Mouse (Mus musculus): ENCODE results near the gene Mtg2. TPM values are rescaled to one million over a fixed set of nuclear protein-coding genes. Genes with fewer than 3 reads are reported as not detected.

Mtg2 gene
- total and polyA plus RNA-seq, 3 experiments = 23.5 to 24.7 (median 24.1) TPM

- peaks cover 6 to 44% of the 10 kb centered on the region in 2 experiments for H3K36me3 ChIP-seq (replicated peaks in 1 of 2; ENCODE audit: control insufficient read depth in 1 of 2, insufficient read depth in 1 of 2, low read length in 1 of 2)
- no peak for TF ChIP-seq ETS1 (conservative IDR thresholded peaks at IDR 0.05; ENCODE audit: low read depth, low read length)
- no peak for TF ChIP-seq KAT2A (IDR thresholded peaks at IDR 0.05; ENCODE audit: insufficient replicate concordance, low read length)
- TF ChIP-seq JUND (conservative IDR thresholded peaks at IDR 0.05; ENCODE audit: low read depth, low read length) = no peak
- TF ChIP-seq USF1 (IDR thresholded peaks at IDR 0.05; ENCODE audit: low read depth, low read length) = no peak
- no peak for TF ChIP-seq ZNF384 (IDR thresholded peaks at IDR 0.05; ENCODE audit: low read depth, low read length)
- no peak for TF ChIP-seq SMC3 (IDR thresholded peaks at IDR 0.05; ENCODE audit: low read depth, low read length)
- TF ChIP-seq MAZ (IDR thresholded peaks at IDR 0.05; ENCODE audit: low read depth, low read length) = no peak
- TF ChIP-seq CTCF (conservative IDR thresholded peaks at IDR 0.05 in 1 of 2, IDR thresholded peaks at IDR 0.05 in 1 of 2; ENCODE audit: low read depth in 2 of 2, low read length in 2 of 2) = no peak
- no peak overlapping the region for H3K4me2 ChIP-seq (ENCODE audit: insufficient read depth, low read depth, poor library complexity, severe bottlenecking)
- peaks cover 4% of the 10 kb centered on the region; the same call in 1 of the 2 replicates for H3K79me2 ChIP-seq (replicated peaks; ENCODE audit: control insufficient read depth, extremely low read depth, insufficient read depth, poor library complexity, severe bottlenecking)
- no peak overlapping the region for H3K4me3 ChIP-seq (replicated peaks in 1 of 3; ENCODE audit: low read depth in 2 of 3, low read length in 2 of 3, poor library complexity in 1 of 3)
- H3K9ac ChIP-seq (ENCODE audit: insufficient read depth, low read depth) = no peak overlapping the region
- no peaks in the 10 kb centered on the region for H3K9me3 ChIP-seq (replicated peaks; ENCODE audit: low read length)
- peaks cover 10 to 22% of the 10 kb centered on the region in 2 experiments for H3K4me1 ChIP-seq (ENCODE audit: control insufficient read depth in 1 of 2, insufficient read depth in 2 of 2)
- no peak overlapping the region for H3K27ac ChIP-seq (ENCODE audit: insufficient read depth, low read depth)
- dilution Hi-C loops (cut with MboI; ENCODE audit: extremely low pct_ligation_motif_present, extremely low pct_unique_long_range_greater_than_20kb, low sequenced_read_pairs) (loop anchor here (25.0 kb wide), 1 partner anchor 161 kb away; no protein-coding TSS in a partner anchor), in situ Hi-C loops (cut with MboI; ENCODE audit: low pct_ligation_motif_present, low pct_unique_long_range_greater_than_20kb, low sequenced_read_pairs) (no loop called here)
- no peaks in the 10 kb centered on the region for H3K27me3 ChIP-seq (replicated peaks)
- no peak for DNase-seq (ENCODE audit: extremely low read depth)
These were observed 2.5 kb downstream of the Mtg2 start for GRCm38 (mm10) chr2:180072886-180073285.

- dilution Hi-C loops (cut with MboI; ENCODE audit: extremely low pct_ligation_motif_present, extremely low pct_unique_long_range_greater_than_20kb, low sequenced_read_pairs) = no loop called here
These were observed 7.2 kb downstream of the Mtg2 start for GRCm38 (mm10) chr2:180077622-180078021.

GRCm38 (mm10) chr2:180080680-180081079 is 10.3 kb downstream of the Mtg2 start:
- in situ Hi-C loops (cut with MboI; ENCODE audit: low pct_ligation_motif_present, low pct_unique_long_range_greater_than_20kb, low sequenced_read_pairs) (no loop called here), dilution Hi-C loops (cut with MboI; ENCODE audit: extremely low pct_ligation_motif_present, extremely low pct_unique_long_range_greater_than_20kb, low sequenced_read_pairs) (no loop called here)
- H3K27ac ChIP-seq (ENCODE audit: insufficient read depth, low read depth) = no peak overlapping the region
- TF ChIP-seq CTCF (conservative IDR thresholded peaks at IDR 0.05 in 1 of 2, IDR thresholded peaks at IDR 0.05 in 1 of 2; ENCODE audit: low read depth in 2 of 2, low read length in 2 of 2) (no peak), MXI1 (IDR thresholded peaks at IDR 0.05; ENCODE audit: low read depth, low read length) (no peak), MYC (IDR thresholded peaks at IDR 0.05; ENCODE audit: low read depth, low read length) (no peak), JUN (IDR thresholded peaks at IDR 0.05; ENCODE audit: insufficient read depth, low read depth, low read length) (no peak), PAX5 (IDR thresholded peaks at IDR 0.05; ENCODE audit: low read length) (no peak), IRF4 (IDR thresholded peaks at IDR 0.05; ENCODE audit: low read depth, low read length) (no peak), KAT2A (IDR thresholded peaks at IDR 0.05; ENCODE audit: insufficient replicate concordance, low read length) (no peak)
- no peaks in the 10 kb centered on the region for H3K27me3 ChIP-seq (replicated peaks)
- no peak overlapping the region for H3K4me3 ChIP-seq (replicated peaks in 1 of 3; ENCODE audit: low read depth in 2 of 3, low read length in 2 of 3, poor library complexity in 1 of 3)
- H3K9ac ChIP-seq (ENCODE audit: insufficient read depth, low read depth) = no peak overlapping the region
- H3K4me2 ChIP-seq (ENCODE audit: insufficient read depth, low read depth, poor library complexity, severe bottlenecking) = no peak overlapping the region
- no peaks in the 10 kb centered on the region for H3K9me3 ChIP-seq (replicated peaks; ENCODE audit: low read length)
- H3K36me3 ChIP-seq (replicated peaks in 1 of 2; ENCODE audit: control insufficient read depth in 1 of 2, insufficient read depth in 1 of 2, low read length in 1 of 2) = peaks cover 41 to 81% of the 10 kb centered on the region in 2 experiments
- DNase-seq (ENCODE audit: extremely low read depth) = no peak
- no peaks in the 10 kb centered on the region for H3K79me2 ChIP-seq (replicated peaks; ENCODE audit: control insufficient read depth, extremely low read depth, insufficient read depth, poor library complexity, severe bottlenecking)
- peaks cover 0 to 30% of the 10 kb centered on the region in 2 experiments; a peak in 2 of 4 replicates for H3K4me1 ChIP-seq (ENCODE audit: control insufficient read depth in 1 of 2, insufficient read depth in 2 of 2)

More at GRCm38 (mm10) chr2:180077622-180078021, 7.2 kb downstream of the Mtg2 start:
- H3K27ac ChIP-seq (ENCODE audit: insufficient read depth, low read depth) = no peak overlapping the region
- peaks cover 24 to 71% of the 10 kb centered on the region in 2 experiments for H3K36me3 ChIP-seq (replicated peaks in 1 of 2; ENCODE audit: control insufficient read depth in 1 of 2, insufficient read depth in 1 of 2, low read length in 1 of 2)
- H3K9me3 ChIP-seq (replicated peaks; ENCODE audit: low read length) = no peaks in the 10 kb centered on the region
- peaks cover 0 to 24% of the 10 kb centered on the region in 2 experiments; a peak in 2 of 4 replicates for H3K4me1 ChIP-seq (ENCODE audit: control insufficient read depth in 1 of 2, insufficient read depth in 2 of 2)
- in situ Hi-C loops (cut with MboI; ENCODE audit: low pct_ligation_motif_present, low pct_unique_long_range_greater_than_20kb, low sequenced_read_pairs) = no loop called here
- no peak for TF ChIP-seq MAX (IDR thresholded peaks at IDR 0.05; ENCODE audit: low read length)
- no peak for TF ChIP-seq GABPA (IDR thresholded peaks at IDR 0.05; ENCODE audit: insufficient replicate concordance, low read depth, low read length)
- no peak for TF ChIP-seq ZC3H11A (IDR thresholded peaks at IDR 0.05; ENCODE audit: low read depth, low read length)
- TF ChIP-seq RAD21 (IDR thresholded peaks at IDR 0.05; ENCODE audit: low read depth, low read length) = no peak
- TF ChIP-seq EP300 (IDR thresholded peaks at IDR 0.05; ENCODE audit: low read length) = no peak
- no peak for TF ChIP-seq USF2 (conservative IDR thresholded peaks at IDR 0.05; ENCODE audit: low read depth, low read length)
- no peak overlapping the region for H3K9ac ChIP-seq (ENCODE audit: insufficient read depth, low read depth)
- no peak for DNase-seq (ENCODE audit: extremely low read depth)
- no peak overlapping the region for H3K4me2 ChIP-seq (ENCODE audit: insufficient read depth, low read depth, poor library complexity, severe bottlenecking)
- no peaks in the 10 kb centered on the region for H3K79me2 ChIP-seq (replicated peaks; ENCODE audit: control insufficient read depth, extremely low read depth, insufficient read depth, poor library complexity, severe bottlenecking)
- H3K4me3 ChIP-seq (replicated peaks in 1 of 3; ENCODE audit: low read depth in 2 of 3, low read length in 2 of 3, poor library complexity in 1 of 3) = no peak overlapping the region
- H3K27me3 ChIP-seq (replicated peaks) = no peaks in the 10 kb centered on the region
